Mouse (Mus musculus): ENCODE results near the gene Ssbp2. TPM values are rescaled to one million over a fixed set of nuclear protein-coding genes. Genes with fewer than 3 reads are reported as not detected.
A peak's percentile ranks its signal among the peaks of the same experiment; 100 is the strongest.

Gene Ssbp2
- polyA plus RNA-seq, 1 experiment from 2014 or later: 77.7 TPM

- Histone ChIP-seq H3K4me2 (ENCODE audit: low read length) (no peak overlapping the region), H3K9me3 (replicated peaks; ENCODE audit: low read length) (no peaks in the 10 kb centered on the region), H3K4me1 (replicated peaks; ENCODE audit: insufficient read depth, low read length) (no peaks in the 10 kb centered on the region), H3K27me3 (ENCODE audit: insufficient read depth, low read length) (no peaks in the 10 kb centered on the region), H3K4me3 (replicated peaks; ENCODE audit: low read depth, low read length) (no peak overlapping the region), H3K36me3 (ENCODE audit: insufficient read depth, low read length) (no peaks in the 10 kb centered on the region), H3K27ac (no peak overlapping the region), H3K9ac (ENCODE audit: low read depth, low read length) (no peak overlapping the region)
- TF ChIP-seq CTCF (IDR thresholded peaks at IDR 0.05; ENCODE audit: low read depth): no peak
- 93% methylated on average over 3 of the region's 3 CpGs for WGBS
- ATAC-seq (replicated peaks; ENCODE audit: low FRiP score, low read depth): no peak
- no peak for DNase-seq (ENCODE audit: low spot score)
These were observed 283.1 kb downstream of the Ssbp2 start for GRCm38 (mm10) chr13:91743180-91743579.

DNA sequence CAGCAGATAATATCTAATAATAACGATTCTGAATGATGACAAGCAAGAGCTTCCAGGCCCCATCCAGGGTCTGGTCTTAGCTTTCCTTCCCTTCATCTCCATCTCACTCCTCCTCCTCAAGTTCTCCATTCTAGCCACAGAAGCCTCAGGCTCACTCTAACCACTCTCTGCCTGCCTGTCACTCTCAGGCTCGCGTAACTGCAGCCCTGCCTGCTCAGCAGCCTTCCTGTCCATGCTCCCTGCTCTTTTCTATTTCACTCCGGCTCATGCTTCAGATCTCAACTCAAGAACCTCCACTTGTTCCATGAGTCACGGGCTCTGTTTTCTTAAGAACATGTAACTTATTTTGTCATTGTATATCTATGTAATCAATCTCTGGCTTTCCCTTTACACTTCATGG, 286.4 kb downstream of the Ssbp2 start:
- DNase-seq (ENCODE audit: low spot score) (no peak), ATAC-seq (replicated peaks; ENCODE audit: low FRiP score, low read depth) (no peak)
- Histone ChIP-seq H3K4me3 (replicated peaks; ENCODE audit: low read depth, low read length) (no peak overlapping the region), H3K4me1 (replicated peaks; ENCODE audit: insufficient read depth, low read length) (no peaks in the 10 kb centered on the region), H3K27me3 (ENCODE audit: insufficient read depth, low read length) (no peaks in the 10 kb centered on the region), H3K27ac (no peak overlapping the region), H3K4me2 (ENCODE audit: low read length) (no peak overlapping the region), H3K36me3 (ENCODE audit: insufficient read depth, low read length) (no peaks in the 10 kb centered on the region), H3K9ac (ENCODE audit: low read depth, low read length) (no peak overlapping the region), H3K9me3 (replicated peaks; ENCODE audit: low read length) (no peaks in the 10 kb centered on the region)
- TF ChIP-seq CTCF (IDR thresholded peaks at IDR 0.05; ENCODE audit: low read depth): no peak
- 79% methylated on average over 5 of the region's 5 CpGs for WGBS

DNA sequence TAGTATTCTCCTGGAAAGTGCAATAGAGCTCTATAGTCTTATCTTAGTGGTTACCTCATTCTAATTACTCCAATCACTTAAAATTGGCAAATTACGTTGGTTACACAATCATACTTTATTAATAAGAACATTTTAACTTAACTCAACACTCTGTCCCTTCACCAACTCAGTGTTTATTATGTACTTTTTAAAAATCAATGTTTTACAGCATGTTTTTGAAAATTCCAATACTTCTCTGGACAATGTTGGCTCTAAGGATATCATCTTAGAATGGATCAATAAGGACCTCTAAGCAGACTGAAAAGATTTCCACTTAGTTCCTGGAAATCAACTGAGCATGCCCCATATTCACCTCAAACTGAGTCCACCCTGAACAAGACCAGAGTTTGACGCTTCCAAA, 288.3 kb downstream of the Ssbp2 start:
- TF ChIP-seq CTCF (IDR thresholded peaks at IDR 0.05; ENCODE audit: low read depth): no peak
- Histone ChIP-seq H3K4me3 (replicated peaks; ENCODE audit: low read depth, low read length) (no peak overlapping the region), H3K4me1 (replicated peaks; ENCODE audit: insufficient read depth, low read length) (no peaks in the 10 kb centered on the region), H3K27me3 (ENCODE audit: insufficient read depth, low read length) (no peaks in the 10 kb centered on the region), H3K9me3 (replicated peaks; ENCODE audit: low read length) (no peaks in the 10 kb centered on the region), H3K9ac (ENCODE audit: low read depth, low read length) (no peak overlapping the region), H3K4me2 (ENCODE audit: low read length) (no peak overlapping the region), H3K36me3 (ENCODE audit: insufficient read depth, low read length) (no peaks in the 10 kb centered on the region), H3K27ac (no peak overlapping the region)
- 91% methylated on average over 2 of the region's 2 CpGs for WGBS
- no peak for DNase-seq (ENCODE audit: low spot score)
- no peak for ATAC-seq (replicated peaks; ENCODE audit: low FRiP score, low read depth)

- no peak overlapping the region for H3K9ac ChIP-seq (ENCODE audit: low read depth, low read length)
These were observed 289.9 kb downstream of the Ssbp2 start for GRCm38 (mm10) chr13:91749981-91750380.

More at GRCm38 (mm10) chr13:91749981-91750380, 289.9 kb downstream of the Ssbp2 start:
- no peak for ATAC-seq (replicated peaks; ENCODE audit: low FRiP score, low read depth)
- no peak overlapping the region for H3K4me3 ChIP-seq (replicated peaks; ENCODE audit: low read depth, low read length)
- no peak for TF ChIP-seq CTCF (IDR thresholded peaks at IDR 0.05; ENCODE audit: low read depth)
- no peak overlapping the region for H3K27ac ChIP-seq
- H3K27me3 ChIP-seq (ENCODE audit: insufficient read depth, low read length): no peaks in the 10 kb centered on the region
- H3K4me2 ChIP-seq (ENCODE audit: low read length): no peak overlapping the region
- no peaks in the 10 kb centered on the region for H3K36me3 ChIP-seq (ENCODE audit: insufficient read depth, low read length)
- peak; percentile 24 for DNase-seq (ENCODE audit: low spot score)
- WGBS: 44% methylated on average over 4 of the region's 4 CpGs
- no peaks in the 10 kb centered on the region for H3K4me1 ChIP-seq (replicated peaks; ENCODE audit: insufficient read depth, low read length)
- H3K9me3 ChIP-seq (replicated peaks; ENCODE audit: low read length): no peaks in the 10 kb centered on the region

Small RNA genes within 50 kb of the gene (microRNA-seq; reads per million reads assigned to microRNA genes)
- not detected for gene Gm27656

Other genes with a start within 250 kb of the Ssbp2 start
- gene Atg10, start 236.3 kb upstream of the Ssbp2 start, polyA plus RNA-seq (2015; fragmentation: Nextera tagmentation; extraction: Ambion mirVana): 18.8 and 19.9 TPM in 2 replicates

Measured in kidney, postnatal 0 days (tissue).